Mouse (Mus musculus): Measurements from ENCODE around the gene Rhou.
"Not testable (repeated sequence)": the region's sequence is repeated elsewhere in the genome, so short reads cannot be mapped to it uniquely, and the experiment has no call there.

The Rhou gene

GRCm38 (mm10) chr8:123653308-123653993 is at the start of gene Rhou:
TSS of gene Rhou (plus strand) at chr8:123653929.
- DNase-seq = peak; percentile 83 to 91

- DNase-seq = not testable (repeated sequence)
Observed at GRCm38 (mm10) chr8:123612652-123613051, 41.1 kb upstream of the Rhou start.

GRCm38 (mm10) chr8:123623523-123623922 is 30.2 kb upstream of the Rhou start:
- not testable (repeated sequence) for DNase-seq

- DNase-seq = no peak
Observed at GRCm38 (mm10) chr8:123624274-123624673, 29.5 kb upstream of the Rhou start.

- DNase-seq = no peak
Observed at GRCm38 (mm10) chr8:123624702-123625101, 29.0 kb upstream of the Rhou start.

- DNase-seq = no peak
Observed at GRCm38 (mm10) chr8:123625717-123626116, 28.0 kb upstream of the Rhou start.

GRCm38 (mm10) chr8:123627410-123628147 is 26.1 kb upstream of the Rhou start:
- no peak for DNase-seq

- DNase-seq = peak; percentile 31 to 65
Observed at GRCm38 (mm10) chr8:123628253-123628967, 25.3 kb upstream of the Rhou start.

GRCm38 (mm10) chr8:123628968-123629755 is 24.6 kb upstream of the Rhou start:
- DNase-seq = peak; percentile 25 to 61

- no peak for DNase-seq
Observed at GRCm38 (mm10) chr8:123630058-123630457, 23.7 kb upstream of the Rhou start.

GRCm38 (mm10) chr8:123630841-123631251 is 22.9 kb upstream of the Rhou start:
- DNase-seq = no peak

GRCm38 (mm10) chr8:123631746-123632145 is 22.0 kb upstream of the Rhou start:
- DNase-seq = not testable (repeated sequence)

GRCm38 (mm10) chr8:123632257-123632656 is 21.5 kb upstream of the Rhou start:
- no peak for DNase-seq

- no peak for DNase-seq
Observed at GRCm38 (mm10) chr8:123633801-123634200, 19.9 kb upstream of the Rhou start.

- DNase-seq = no peak
Observed at GRCm38 (mm10) chr8:123634395-123635131, 19.2 kb upstream of the Rhou start.

- no peak for DNase-seq
Observed at GRCm38 (mm10) chr8:123635671-123636070, 18.1 kb upstream of the Rhou start.

GRCm38 (mm10) chr8:123643330-123644051 is 10.2 kb upstream of the Rhou start:
- peak; percentile 13 to 54 for DNase-seq

- DNase-seq = peak; percentile 29 to 49
Observed at GRCm38 (mm10) chr8:123645229-123645628, 8.5 kb upstream of the Rhou start.

- DNase-seq = no peak
Observed at GRCm38 (mm10) chr8:123648245-123649170, 5.2 kb upstream of the Rhou start.

- DNase-seq = no peak
Observed at GRCm38 (mm10) chr8:123649483-123649882, 4.2 kb upstream of the Rhou start.

All from kidney, adult 8-10 months (tissue).